Mouse (Mus musculus): Measurements from ENCODE around the gene Cpne2. TPM values are rescaled to one million over a fixed set of nuclear protein-coding genes. Genes with fewer than 3 reads are reported as not detected.

Cpne2 gene
- polyA plus RNA-seq, 1 experiment from 2014 or later, result 5.8 TPM

DNA sequence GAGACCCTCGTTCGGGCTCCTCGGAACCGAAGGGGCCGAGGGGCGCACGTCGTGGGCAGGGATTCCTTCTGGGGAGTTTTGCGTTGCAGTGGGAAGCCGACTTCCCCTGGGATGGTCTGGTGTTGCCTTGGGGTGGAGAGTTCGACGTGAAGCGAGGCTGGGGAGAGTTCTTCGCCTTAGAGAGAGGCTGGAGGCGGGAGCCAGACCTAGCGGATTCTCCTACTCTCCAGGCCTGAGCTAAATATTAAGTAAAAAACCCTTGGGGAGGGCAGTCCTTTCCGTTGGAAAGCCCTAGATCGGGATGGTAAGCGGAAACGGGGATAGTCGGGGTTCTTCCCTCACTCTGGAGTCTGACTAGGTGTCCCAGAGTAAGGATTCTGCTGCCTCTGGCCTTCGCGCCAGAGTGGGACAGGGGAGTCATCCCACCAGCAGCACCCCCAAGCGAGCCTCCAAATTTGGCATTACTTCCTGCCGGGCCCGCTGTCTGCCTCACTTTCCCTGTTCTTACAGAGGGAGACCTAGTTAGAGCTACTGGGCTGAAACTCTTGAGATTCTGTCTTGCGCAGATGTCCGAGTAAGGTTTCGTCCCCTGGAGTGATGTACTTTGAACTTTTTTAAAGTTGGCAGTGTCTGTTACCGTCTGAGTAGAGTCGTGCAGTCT, 69.8 kb downstream of the Cpne2 start:
- DNase-seq (ENCODE audit: low spot score), result peak; percentile 56
- Histone ChIP-seq H3K36me3 (peaks cover 5% of the 10 kb centered on the region; the same call in 1 of the 2 replicates), H3K27me3 (ENCODE audit: low read depth, poor library complexity, severe bottlenecking) (no peaks in the 10 kb centered on the region), H3K4me1 (peaks cover 20% of the 10 kb centered on the region), H3K9me3 (replicated peaks) (no peaks in the 10 kb centered on the region), H3K27ac (peak overlapping the region; percentile 91), H3K4me3 (peak overlapping the region; percentile 80)
- 0% methylated on average over 31 of the region's 31 CpGs for WGBS

DNA sequence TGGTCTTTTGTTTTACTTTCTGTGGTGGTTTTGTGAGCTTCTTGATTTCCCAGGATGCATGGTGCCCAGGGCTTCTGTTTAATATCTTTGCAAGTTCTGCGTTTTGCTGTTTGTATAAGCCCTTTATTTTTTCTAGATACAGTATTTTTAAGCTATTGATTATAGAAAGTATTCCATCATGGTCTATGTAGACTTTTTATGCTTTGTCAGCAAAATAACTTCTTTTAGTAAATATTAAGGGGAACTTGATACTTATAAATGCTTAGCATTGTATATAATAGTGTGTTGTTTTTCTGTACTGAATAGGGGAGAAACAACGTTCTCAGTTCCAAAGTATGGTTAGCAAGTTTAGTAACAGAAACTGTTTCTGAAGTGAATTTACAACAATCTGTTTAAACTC, 71.2 kb downstream of the Cpne2 start:
- DNase-seq (ENCODE audit: low spot score), result no peak
- H3K4me1 ChIP-seq, result peaks cover 20% of the 10 kb centered on the region
- H3K27ac ChIP-seq, result no peak overlapping the region
- no peaks in the 10 kb centered on the region for H3K9me3 ChIP-seq (replicated peaks)
- peaks cover 8% of the 10 kb centered on the region; the same call in 1 of the 2 replicates for H3K36me3 ChIP-seq
- no peak overlapping the region for H3K4me3 ChIP-seq
- WGBS, result 95% methylated on average over 2 of the region's 2 CpGs
- no peaks in the 10 kb centered on the region for H3K27me3 ChIP-seq (ENCODE audit: low read depth, poor library complexity, severe bottlenecking)

DNA sequence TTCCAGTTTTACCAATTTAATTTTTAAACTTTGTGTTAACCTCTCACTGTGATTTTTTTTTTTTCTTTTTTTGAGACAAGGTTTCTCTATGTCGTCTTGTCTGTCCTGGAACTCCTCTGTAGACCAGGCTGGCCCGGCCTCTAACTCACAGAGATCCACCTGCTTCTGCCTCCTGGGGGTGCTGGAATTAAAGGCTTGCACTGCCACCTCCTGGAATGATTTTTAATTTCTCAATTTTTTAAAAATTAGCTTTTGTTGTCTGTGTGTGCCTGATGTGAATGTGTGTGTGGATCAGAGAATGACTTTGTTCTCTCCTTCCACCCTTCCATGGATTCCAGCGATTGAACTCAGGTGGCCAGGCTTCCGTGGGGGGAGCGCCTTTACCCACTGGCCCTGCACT, 74.3 kb downstream of the Cpne2 start:
- no peak for DNase-seq (ENCODE audit: low spot score)
- Histone ChIP-seq H3K4me1 (peaks cover 9% of the 10 kb centered on the region), H3K27me3 (ENCODE audit: low read depth, poor library complexity, severe bottlenecking) (no peaks in the 10 kb centered on the region), H3K36me3 (peaks cover 8% of the 10 kb centered on the region; the same call in 1 of the 2 replicates), H3K9me3 (replicated peaks) (no peaks in the 10 kb centered on the region), H3K27ac (no peak overlapping the region), H3K4me3 (no peak overlapping the region)
- WGBS, result 87% methylated on average over 5 of the region's 5 CpGs

Small RNAs within 50 kb of the gene (microRNA-seq; reads per million reads assigned to microRNA genes)
- not detected for gene Mir7072

Other genes starting within 250 kb of the Cpne2 start
- gene Slc12a3, start 203.8 kb upstream of the Cpne2 start, polyA plus RNA-seq (2016; fragmentation: Nextera tagmentation; extraction: Ambion mirVana), result not detected in 2 replicates
- gene Herpud1, start 146.6 kb upstream of the Cpne2 start, polyA plus RNA-seq (2016; fragmentation: Nextera tagmentation; extraction: Ambion mirVana), result 52.4 and 54.0 TPM in 2 replicates
- gene Nlrc5, start 98.6 kb upstream of the Cpne2 start, polyA plus RNA-seq (2016; fragmentation: Nextera tagmentation; extraction: Ambion mirVana), result not detected in 2 replicates
- 42.1 and 49.2 TPM in 2 replicates for gene Rspry1, start 68.9 kb downstream of the Cpne2 start, polyA plus RNA-seq (2016; fragmentation: Nextera tagmentation; extraction: Ambion mirVana)
- gene Fam192a, start 69.0 kb downstream of the Cpne2 start, polyA plus RNA-seq (2016; fragmentation: Nextera tagmentation; extraction: Ambion mirVana), result 81.0 and 89.0 TPM in 2 replicates
- 175 and 189 TPM in 2 replicates for gene Arl2bp, start 133.6 kb downstream of the Cpne2 start, polyA plus RNA-seq (2016; fragmentation: Nextera tagmentation; extraction: Ambion mirVana)
- 0.48 TPM in 1 of 2 replicates, not detected in the other for gene Pllp, start 163.3 kb downstream of the Cpne2 start, polyA plus RNA-seq (2016; fragmentation: Nextera tagmentation; extraction: Ambion mirVana)
- not detected in 2 replicates for gene Ccl22, start 212.6 kb downstream of the Cpne2 start, polyA plus RNA-seq (2016; fragmentation: Nextera tagmentation; extraction: Ambion mirVana)
- 2.7 and 5.3 TPM in 2 replicates for gene Cx3cl1, start 239.0 kb downstream of the Cpne2 start, polyA plus RNA-seq (2016; fragmentation: Nextera tagmentation; extraction: Ambion mirVana)

All from limb, embryonic 10.5 days (tissue).